Mouse (Mus musculus): ENCODE data around the gene Boc. TPM values are rescaled to one million over a fixed set of nuclear protein-coding genes. Genes with fewer than 3 reads are reported as not detected.

Boc gene
- 0.30 TPM in 1 of 2 replicates, not detected in the other for total RNA-seq (2014; fragmentation: Nextera tagmentation)
- total RNA-seq (2017), result 0.05 and 0.47 TPM in 2 replicates

- peak; percentile 79 for ATAC-seq (replicated peaks; ENCODE audit: poor library complexity, severe bottlenecking)
Measured at GRCm38 (mm10) chr16:44558471-44559329, at the start of gene Boc. Gene Boc (minus strand): TSS chr16:44558897.

DNA sequence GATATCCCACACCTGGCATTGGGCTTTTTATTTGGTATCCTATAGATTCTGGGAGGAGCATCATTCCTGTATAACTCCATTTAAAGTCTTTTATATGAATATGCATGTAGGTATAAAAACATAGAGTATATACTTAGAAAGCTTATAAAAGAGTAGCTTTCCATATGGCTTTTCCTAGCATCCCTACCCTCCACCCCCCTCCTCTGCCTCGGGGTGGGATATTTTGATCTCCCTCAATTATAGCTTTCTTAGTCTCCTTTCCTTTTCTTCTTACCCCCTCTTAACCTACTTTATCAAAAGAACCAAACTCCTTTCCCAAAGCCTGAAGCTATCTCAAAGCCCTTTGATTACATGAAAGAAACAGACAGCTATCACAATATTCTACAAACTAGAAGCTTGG, 47.9 kb upstream of the Boc start:
- no peak for ATAC-seq (replicated peaks; ENCODE audit: poor library complexity, severe bottlenecking)

DNA sequence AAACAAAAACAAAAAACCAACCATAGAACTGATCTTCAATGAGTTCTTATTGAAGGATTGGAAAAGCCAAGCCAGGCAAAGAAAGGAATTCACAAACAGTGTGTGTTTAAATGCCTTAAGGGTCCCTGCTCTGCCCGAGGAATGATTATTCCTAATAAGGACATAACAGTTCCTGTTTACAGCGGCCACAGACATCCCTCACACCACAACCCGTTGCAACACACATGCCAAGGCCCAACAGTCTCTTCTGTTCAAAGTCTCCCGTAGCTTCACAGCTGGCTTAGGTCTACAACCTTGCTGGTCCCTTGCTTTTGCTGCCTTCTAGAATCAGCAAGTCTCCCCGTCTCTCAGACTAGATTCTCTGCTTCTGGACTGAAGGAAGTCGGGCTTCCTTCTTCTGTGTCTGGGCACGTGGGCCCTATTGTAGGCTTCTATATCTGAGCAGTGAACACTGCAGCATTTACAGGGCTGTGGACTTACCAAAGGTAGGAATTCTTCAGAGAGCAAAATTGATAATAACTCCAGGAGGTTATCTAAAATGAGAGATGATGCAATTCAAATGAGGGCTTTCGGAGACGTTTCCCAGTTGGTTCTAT, 45.4 kb upstream of the Boc start:
- ATAC-seq (replicated peaks; ENCODE audit: poor library complexity, severe bottlenecking), result peak; percentile 99

DNA sequence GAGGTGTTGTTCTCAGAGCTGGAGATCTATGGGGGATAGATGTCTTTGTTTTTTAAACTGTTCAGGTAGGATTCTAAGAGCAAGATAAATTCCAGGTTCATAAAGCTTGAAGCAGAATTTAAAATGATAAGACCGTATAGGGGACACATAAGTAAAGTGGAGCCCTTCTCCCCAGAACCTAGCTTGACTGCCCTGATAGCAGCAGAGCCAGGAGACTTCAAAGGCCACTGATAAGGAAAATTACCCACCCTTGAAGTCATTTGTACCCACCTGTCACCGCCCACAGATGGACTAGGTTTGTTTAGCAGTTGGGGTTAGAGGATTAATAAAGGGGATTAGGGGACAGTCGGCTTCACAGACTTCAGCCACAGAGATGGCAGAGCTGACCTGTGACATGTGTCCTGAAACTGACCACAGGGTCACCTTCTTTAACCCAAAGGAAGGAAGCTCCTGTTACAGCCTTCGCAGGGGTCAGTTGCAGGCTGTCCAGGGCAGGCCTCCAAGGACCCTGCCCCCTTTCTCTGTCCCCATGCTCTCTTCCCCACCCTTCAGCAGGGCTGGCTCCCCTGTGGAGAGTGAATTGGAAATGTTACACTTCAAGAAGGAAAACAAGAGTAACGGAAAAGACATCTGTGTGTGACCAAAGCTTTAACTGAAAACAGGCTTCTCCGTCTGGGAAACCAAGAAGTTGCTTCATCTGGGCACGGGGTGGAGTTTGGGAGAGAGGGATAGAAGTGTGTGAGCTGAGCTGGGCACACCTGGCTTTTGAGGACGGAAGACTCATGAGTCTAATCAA, 43.5 kb upstream of the Boc start:
- ATAC-seq (replicated peaks; ENCODE audit: poor library complexity, severe bottlenecking), result peak; percentile 19; the same call in 1 of the 2 replicates

DNA sequence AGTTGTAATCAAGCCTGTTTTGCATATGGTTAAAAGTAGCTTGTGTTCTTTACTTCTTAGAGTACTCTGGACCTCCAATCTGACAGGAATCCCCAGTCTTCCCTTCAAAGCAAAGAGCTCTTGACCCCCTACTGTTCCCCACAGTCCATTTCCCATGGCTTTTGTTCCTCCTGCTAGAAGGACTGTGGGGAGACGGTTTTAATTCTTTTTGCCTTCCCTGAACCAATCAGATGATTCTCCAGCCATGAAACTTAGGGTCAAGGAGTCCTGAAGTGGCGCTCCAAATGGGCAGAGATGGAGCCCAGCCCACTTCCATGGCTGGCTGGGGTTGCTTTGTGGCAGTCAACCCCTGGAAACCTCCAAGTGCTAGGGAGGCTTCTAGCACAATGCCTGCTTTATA, 42.5 kb upstream of the Boc start:
- ATAC-seq (replicated peaks; ENCODE audit: poor library complexity, severe bottlenecking), result no peak

DNA sequence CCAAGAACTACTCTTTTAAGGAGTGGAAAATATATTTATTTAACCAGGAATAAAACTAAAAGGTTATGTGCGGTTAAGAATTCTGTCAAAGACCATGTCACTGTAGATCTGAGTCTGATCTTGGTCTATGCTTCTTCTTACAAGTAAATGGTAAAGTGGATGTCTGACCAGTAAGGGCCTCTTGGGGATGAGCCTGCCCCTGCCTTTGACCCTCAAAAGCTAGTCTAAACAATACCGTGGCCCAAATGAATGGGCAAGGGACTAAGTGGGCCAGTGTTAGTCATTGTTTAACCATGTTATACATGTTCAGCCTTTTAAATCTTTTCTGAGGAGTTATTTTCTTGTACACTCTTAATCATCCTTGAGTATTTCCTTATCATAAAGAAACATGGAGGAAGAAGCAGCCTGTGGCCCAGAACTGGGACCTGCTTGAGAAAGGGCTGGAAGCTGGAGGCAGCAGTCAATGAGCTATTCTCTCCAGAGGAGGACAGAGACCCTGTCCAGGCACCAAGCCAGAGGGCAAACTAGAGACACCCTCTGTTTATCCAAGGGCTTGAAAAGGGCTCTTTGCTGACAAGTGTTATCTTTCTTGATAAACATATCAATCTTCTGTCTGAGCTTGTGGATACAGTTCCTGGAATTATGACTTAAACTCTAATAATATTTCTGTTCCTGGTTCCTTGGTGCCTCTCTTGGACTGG, 38.6 kb upstream of the Boc start:
- no peak for ATAC-seq (replicated peaks; ENCODE audit: poor library complexity, severe bottlenecking)

DNA sequence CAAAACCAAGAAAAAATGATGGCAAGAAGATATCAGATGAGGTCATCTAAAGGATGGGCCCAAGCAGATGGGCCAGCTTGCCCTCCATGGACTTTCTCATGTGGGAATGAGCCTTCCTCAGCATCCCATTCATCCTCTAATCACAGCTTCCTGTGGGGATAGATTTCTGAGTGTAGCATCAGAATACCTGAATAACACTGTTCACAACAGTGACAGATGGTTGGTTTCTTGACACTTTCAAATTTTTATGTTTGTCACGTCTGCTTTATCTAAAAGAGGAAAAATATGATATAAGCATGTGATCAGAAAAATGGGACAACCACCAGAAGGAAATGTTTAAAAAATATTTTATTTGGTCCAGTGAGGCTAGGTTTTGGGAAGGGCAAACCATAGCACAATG, 30.8 kb upstream of the Boc start:
- ATAC-seq (replicated peaks; ENCODE audit: poor library complexity, severe bottlenecking), result no peak

DNA sequence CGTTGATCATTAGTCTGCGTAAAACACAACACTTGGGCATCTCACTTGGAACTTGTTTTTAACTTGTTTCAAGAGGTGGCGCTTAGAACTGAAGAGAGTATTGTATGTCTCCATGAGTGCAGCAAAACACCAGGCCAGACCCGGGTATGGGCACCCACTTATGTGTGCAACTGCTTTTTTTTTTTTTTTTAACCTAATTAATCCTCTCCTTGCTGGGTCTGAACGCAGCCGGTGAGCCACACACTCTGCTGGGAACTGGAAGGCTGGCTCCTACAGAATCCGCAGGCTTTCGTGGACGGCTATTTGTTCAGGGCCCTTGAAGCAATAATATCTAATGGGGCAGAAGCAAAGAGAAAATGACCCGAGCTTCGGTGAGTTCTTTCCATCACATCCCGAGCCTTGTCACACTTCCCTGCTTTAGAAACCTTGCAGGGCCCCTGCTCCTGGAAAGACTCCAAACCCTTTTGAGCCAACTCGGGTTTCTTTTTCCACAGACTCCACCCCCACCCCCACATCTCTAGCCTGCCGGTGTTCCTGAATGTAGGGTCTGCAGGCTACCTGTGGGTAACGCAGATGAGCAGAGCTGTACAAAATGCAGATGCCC, 20.8 kb upstream of the Boc start:
- no peak for ATAC-seq (replicated peaks; ENCODE audit: poor library complexity, severe bottlenecking)

DNA sequence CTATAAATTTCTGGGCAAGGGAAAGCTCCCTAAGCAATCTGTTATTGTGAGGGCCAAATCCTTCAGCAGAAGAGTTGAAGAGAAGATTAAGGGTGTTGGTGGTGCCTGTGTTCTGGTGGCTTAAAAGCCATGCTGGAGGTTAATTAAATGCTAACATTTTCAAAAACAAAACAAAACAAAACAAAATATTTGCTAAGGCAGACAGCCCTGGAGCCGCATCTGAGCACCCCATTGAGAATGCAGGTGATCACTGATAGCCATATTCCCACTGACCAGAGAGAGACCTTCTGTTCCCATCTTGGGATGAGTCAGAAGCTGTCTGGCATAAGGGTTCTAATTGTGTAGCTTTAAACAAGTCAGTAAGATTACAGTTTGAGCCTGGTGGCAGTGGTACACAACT, 19.9 kb upstream of the Boc start:
- no peak for ATAC-seq (replicated peaks; ENCODE audit: poor library complexity, severe bottlenecking)

DNA sequence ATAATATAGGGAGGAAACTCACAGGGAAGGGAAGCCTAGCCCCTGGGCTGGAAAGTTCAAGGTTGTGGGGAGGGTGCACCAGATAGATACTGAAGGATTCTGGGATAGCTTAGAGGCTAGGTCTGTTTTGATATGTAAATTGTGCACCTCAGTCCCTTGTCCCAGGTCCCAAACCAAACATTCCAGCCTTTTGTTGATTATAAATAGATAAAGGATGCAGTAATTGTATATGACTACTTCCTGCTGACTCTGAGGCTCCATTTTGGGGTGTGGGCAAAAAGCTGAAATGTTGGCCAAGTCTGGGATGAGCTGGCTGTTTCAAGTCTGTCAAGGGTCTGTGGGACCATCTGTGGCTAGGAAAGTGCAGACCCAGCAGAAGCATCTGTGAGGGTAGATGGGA, 9.4 kb upstream of the Boc start:
- no peak for ATAC-seq (replicated peaks; ENCODE audit: poor library complexity, severe bottlenecking)

- no peak for ATAC-seq (replicated peaks; ENCODE audit: poor library complexity, severe bottlenecking)
Measured at GRCm38 (mm10) chr16:44565328-44566210, 6.9 kb upstream of the Boc start.

- ATAC-seq (replicated peaks; ENCODE audit: poor library complexity, severe bottlenecking), result peak; percentile 58
Measured at GRCm38 (mm10) chr16:44564359-44564758, 5.7 kb upstream of the Boc start.

DNA sequence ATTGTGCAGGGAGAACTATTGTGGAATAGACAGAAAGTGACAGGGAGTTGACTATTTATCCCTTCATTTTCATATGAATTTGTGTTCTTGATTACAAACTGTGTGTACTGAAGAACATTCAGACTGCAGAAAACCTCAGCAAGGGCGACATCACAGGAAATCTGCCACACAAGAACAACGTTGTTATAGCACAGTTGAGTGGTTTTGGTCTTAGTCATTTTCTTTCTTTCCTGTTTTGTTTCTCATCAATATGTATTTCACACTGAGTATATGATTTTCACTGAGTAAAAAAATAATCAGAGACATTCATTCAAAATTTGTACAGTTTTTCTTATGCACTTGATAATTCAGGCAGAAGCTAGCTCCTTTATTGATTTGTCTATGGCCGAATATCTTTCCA, 3.4 kb upstream of the Boc start:
- ATAC-seq (replicated peaks; ENCODE audit: poor library complexity, severe bottlenecking), result no peak

DNA sequence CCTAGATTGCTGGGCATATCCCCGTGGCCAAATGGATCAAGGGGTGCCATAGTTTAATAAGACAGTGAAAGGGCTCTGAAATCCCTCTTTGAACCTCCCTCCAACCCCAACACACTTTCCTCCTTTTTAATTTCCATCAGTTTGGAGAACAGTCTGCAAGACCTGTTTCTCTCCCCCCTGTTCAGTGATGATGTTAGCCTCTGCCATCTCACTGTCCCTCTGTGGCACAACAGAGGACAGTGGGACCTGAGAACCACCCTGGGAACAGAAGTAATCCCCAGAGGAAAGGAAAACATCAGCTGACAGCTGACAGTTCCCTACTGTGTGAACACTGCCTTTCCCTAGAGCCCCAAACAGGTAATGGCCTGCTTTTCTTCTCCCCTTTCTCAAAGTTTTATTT, 1.5 kb upstream of the Boc start:
- no peak for ATAC-seq (replicated peaks; ENCODE audit: poor library complexity, severe bottlenecking)

- no peak for ATAC-seq (replicated peaks; ENCODE audit: poor library complexity, severe bottlenecking)
Measured at GRCm38 (mm10) chr16:44559330-44559695, 616 bp upstream of the Boc start.

DNA sequence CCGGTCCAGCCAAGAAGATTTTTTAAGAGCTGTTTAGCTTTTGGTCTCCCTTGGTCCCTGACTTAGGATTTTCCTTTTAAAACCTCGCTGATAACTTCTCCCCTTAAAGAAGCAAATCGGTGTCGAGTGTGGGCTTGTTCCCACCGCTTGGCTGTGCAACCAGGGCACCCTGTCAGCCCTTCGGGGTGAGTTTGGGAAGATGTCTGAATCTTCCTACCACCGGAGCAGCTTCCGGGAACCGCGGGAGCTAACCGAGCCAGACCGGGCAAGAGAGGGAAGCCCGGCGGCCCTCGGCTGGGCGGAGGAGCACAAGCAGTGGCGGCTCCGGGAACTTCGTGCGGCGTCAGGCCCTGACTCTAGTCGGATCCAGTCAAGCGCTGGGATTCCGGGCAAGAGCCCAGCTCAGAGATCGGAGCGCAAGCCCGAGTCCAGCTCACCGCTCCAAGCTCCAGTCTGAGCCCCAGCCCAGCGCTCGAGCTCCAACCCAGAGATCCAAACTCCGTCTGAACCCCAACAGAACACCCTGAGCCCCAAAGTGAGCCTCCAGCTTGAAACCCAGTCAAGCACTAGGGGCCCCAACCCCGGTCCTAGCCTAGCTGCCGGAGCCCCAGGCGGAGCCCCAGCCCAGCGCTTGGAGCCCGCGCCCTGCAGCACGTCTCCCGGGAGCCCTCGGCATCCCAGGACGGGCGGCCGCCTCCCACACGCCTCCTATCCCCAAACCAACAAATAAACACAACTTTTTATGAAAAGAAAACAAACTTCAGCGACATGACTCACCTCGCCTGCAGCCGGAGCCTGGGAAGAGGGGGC, 831 bp downstream of the Boc start:
- ATAC-seq (replicated peaks; ENCODE audit: poor library complexity, severe bottlenecking), result peak; percentile 63

DNA sequence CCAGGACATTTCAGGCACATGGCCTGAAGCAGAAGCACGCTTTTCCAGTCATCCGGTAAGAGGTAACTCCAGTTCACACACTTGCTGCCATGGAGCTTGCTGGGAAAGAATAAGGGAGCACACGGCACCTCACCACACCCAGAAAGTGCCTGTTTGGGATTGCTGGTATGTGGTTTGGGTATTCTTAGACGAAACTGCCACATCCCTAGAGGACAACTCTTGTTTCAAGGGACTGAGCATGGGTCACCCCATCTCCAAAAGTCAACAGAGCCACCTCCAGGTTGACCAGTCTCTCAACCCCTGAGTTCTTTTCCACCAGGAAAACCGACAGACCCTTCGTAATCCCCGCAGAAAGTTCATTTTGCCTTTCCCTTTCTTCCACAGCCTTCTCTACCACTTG, 1.6 kb downstream of the Boc start:
- no peak for ATAC-seq (replicated peaks; ENCODE audit: poor library complexity, severe bottlenecking)
